In genomic region chr4:141723673-141724068, GRCm38 (mm10) we compare ENCODE assay signal across 8 mouse cellular contexts. TPM values are rescaled to one million over a fixed set of nuclear protein-coding genes. Genes with fewer than 3 reads are reported as not detected.
A peak's percentile ranks its signal among the peaks of the same experiment; 100 is the strongest.
DNase-seq lines count a peak whose midpoint lies in the region; ATAC-seq and TF ChIP-seq lines count a peak whose summit lies in the region.

No protein-coding gene starts in this region.

- no peak for DNase-seq in frontal cortex, postnatal 14 days (ENCODE audit: low spot score in 2 of 2)
- DNase-seq in spleen, adult 2 months (ENCODE audit: low read depth in 1 of 2, low spot score in 2 of 2): no peak
- no peak for DNase-seq in spleen, postnatal 36 days (ENCODE audit: low spot score in 2 of 2)
- no peak for DNase-seq in cerebellum, postnatal 14 days
- no peak for DNase-seq in layer of hippocampus, adult 9-10 months (ENCODE audit: low spot score)

- H3K9me3 ChIP-seq in intestine, embryonic 16.5 days (ENCODE audit: control insufficient read depth, low read length): no peaks in the 10 kb centered on the region
- no peaks in the 10 kb centered on the region for H3K9me3 ChIP-seq in neural tube, embryonic 15.5 days (replicated peaks)

- 0 out of 2 replicates have a peak, but pooled peaks cover 8% of the 10 kb centered on the region for H3K4me1 ChIP-seq in spleen, adult 2 months (ENCODE audit: control insufficient read depth, insufficient read depth, insufficient read length)
- H3K4me1 ChIP-seq in intestine, embryonic 16.5 days (ENCODE audit: control insufficient read depth, insufficient read depth, low read length): peaks cover 30% of the 10 kb centered on the region
- peaks cover 27% of the 10 kb centered on the region for H3K4me1 ChIP-seq in neural tube, embryonic 15.5 days

- H3K4me2 ChIP-seq in intestine, embryonic 16.5 days (ENCODE audit: low read depth, low read length): peak overlapping the region; percentile 48
- peak overlapping the region; percentile 82 for H3K4me2 ChIP-seq in neural tube, embryonic 15.5 days

- TF ChIP-seq CTCF in spleen, adult 2 months (IDR thresholded peaks at IDR 0.05; ENCODE audit: extremely low read depth, insufficient read depth, insufficient read length, insufficient replicate concordance): no peak

- H3K9ac ChIP-seq in intestine, embryonic 16.5 days (ENCODE audit: low read depth, low read length): peak overlapping the region; percentile 98
- peak overlapping the region; percentile 99 for H3K9ac ChIP-seq in neural tube, embryonic 15.5 days (replicated peaks)

- peak; percentile 54 for ATAC-seq in frontal cortex, adult (ENCODE audit: low TSS enrichment)
- ATAC-seq in intestine, embryonic 16.5 days: peak; percentile 31; the same call in 1 of the 2 replicates
- peak; percentile 83 for ATAC-seq in neural tube, embryonic 15.5 days (ENCODE audit: low FRiP score)

- no peaks in the 10 kb centered on the region for H3K36me3 ChIP-seq in spleen, adult 2 months (ENCODE audit: control insufficient read depth, insufficient read depth, low read length)
- H3K36me3 ChIP-seq in intestine, embryonic 16.5 days (ENCODE audit: control insufficient read depth, insufficient read depth, low read length): no peaks in the 10 kb centered on the region
- peaks cover 10% of the 10 kb centered on the region; the same call in 1 of the 2 replicates for H3K36me3 ChIP-seq in neural tube, embryonic 15.5 days

- peak overlapping the region; percentile 36 for H3K27ac ChIP-seq in spleen, adult 2 months (ENCODE audit: insufficient read depth, low read length)
- no peak overlapping the region for H3K27ac ChIP-seq in intestine, embryonic 16.5 days (ENCODE audit: low read length)
- H3K27ac ChIP-seq in neural tube, embryonic 15.5 days (replicated peaks): peak overlapping the region; percentile 93

- 7% methylated on average over 13 of the region's 13 CpGs for WGBS in spleen, adult 2 months
- 8% methylated on average over 13 of the region's 13 CpGs for WGBS in intestine, embryonic 16.5 days
- WGBS in neural tube, embryonic 15.5 days: 7% methylated on average over 13 of the region's 13 CpGs

- no peak for TF ChIP-seq POLR2A in spleen, adult 2 months (IDR thresholded peaks at IDR 0.05; ENCODE audit: low read depth, low read length)

- H3K4me3 ChIP-seq in spleen, adult 2 months (ENCODE audit: extremely low read depth, insufficient read depth, insufficient read length): peak overlapping the region; percentile 63
- peak overlapping the region; percentile 94 for H3K4me3 ChIP-seq in intestine, embryonic 16.5 days (ENCODE audit: low read length)
- peak overlapping the region; percentile 100 for H3K4me3 ChIP-seq in neural tube, embryonic 15.5 days (replicated peaks)

- no peaks in the 10 kb centered on the region for H3K27me3 ChIP-seq in spleen, adult 2 months (ENCODE audit: control insufficient read depth, insufficient read depth, low read length)
- no peaks in the 10 kb centered on the region for H3K27me3 ChIP-seq in intestine, embryonic 16.5 days (replicated peaks; ENCODE audit: control insufficient read depth, insufficient read depth, low read length)
- no peaks in the 10 kb centered on the region for H3K27me3 ChIP-seq in neural tube, embryonic 15.5 days (replicated peaks)

RNA-seq across cellular contexts. Expression of gene Ddi2, which starts 0.5 kb away (rescaled TPM):
- 8.7 and 15.9 TPM in 2 replicates for polyA plus RNA-seq in spleen, adult 2 months (2012; rRNA removed)
- polyA plus RNA-seq in intestine, embryonic 16.5 days (2015; fragmentation: Nextera tagmentation; extraction: Ambion mirVana): 16.5 and 17.2 TPM in 2 replicates
- 11.9 and 14.9 TPM in 2 replicates for polyA plus RNA-seq in neural tube, embryonic 15.5 days (2015; fragmentation: Nextera tagmentation; extraction: Ambion mirVana)

RNA-seq across cellular contexts. Expression of gene Agmat, which starts 22.8 kb away (rescaled TPM):
- 0.15 and 0.18 TPM in 2 replicates for polyA plus RNA-seq in spleen, adult 2 months (2012; rRNA removed)
- 65.6 and 72.2 TPM in 2 replicates for polyA plus RNA-seq in intestine, embryonic 16.5 days (2015; fragmentation: Nextera tagmentation; extraction: Ambion mirVana)
- polyA plus RNA-seq in neural tube, embryonic 15.5 days (2015; fragmentation: Nextera tagmentation; extraction: Ambion mirVana): 0.72 TPM in 1 of 2 replicates, not detected in the other

RNA-seq across cellular contexts. Expression of gene Rsc1a1, which starts 38.3 kb away (rescaled TPM):
- 4.4 and 9.2 TPM in 2 replicates for polyA plus RNA-seq in spleen, adult 2 months (2012; rRNA removed)
- polyA plus RNA-seq in intestine, embryonic 16.5 days (2015; fragmentation: Nextera tagmentation; extraction: Ambion mirVana): not detected in 2 replicates
- 0.22 TPM in 1 of 2 replicates, not detected in the other for polyA plus RNA-seq in neural tube, embryonic 15.5 days (2015; fragmentation: Nextera tagmentation; extraction: Ambion mirVana)

RNA-seq across cellular contexts. Expression of gene Plekhm2, which starts 59.0 kb away (rescaled TPM):
- polyA plus RNA-seq in spleen, adult 2 months (2012; rRNA removed): 48.1 and 51.6 TPM in 2 replicates
- 5.5 and 5.9 TPM in 2 replicates for polyA plus RNA-seq in intestine, embryonic 16.5 days (2015; fragmentation: Nextera tagmentation; extraction: Ambion mirVana)
- 6.8 and 8.1 TPM in 2 replicates for polyA plus RNA-seq in neural tube, embryonic 15.5 days (2015; fragmentation: Nextera tagmentation; extraction: Ambion mirVana)

Comparison
In these comparisons a context has a peak if more than half of its experiments do, and no peak if none do; other contexts are left out.
1. ATAC-seq: peak in every context shown above with its lines; median percentile 83 in neural tube, embryonic 15.5 days; 54 in frontal cortex, adult; 31 in intestine, embryonic 16.5 days.
2. RNA of gene Agmat, which starts 22.8 kb away (polyA plus RNA-seq): 65.6 to 72.2 TPM in intestine, embryonic 16.5 days; 0.15 to 0.18 TPM in spleen, adult 2 months and 0.72 TPM in neural tube, embryonic 15.5 days; every median in the first group is over 10 times any median in the second.
3. Peak in every context shown above with its lines, with median percentiles within 50 percentile points of each other: H3K4me3 ChIP-seq.